Mouse (Mus musculus) kidney, postnatal 4 days (tissue): ENCODE measurements around the gene A430005L14Rik.
A peak's percentile ranks its signal among the peaks of the same experiment; 100 is the strongest.

Experiments
- DNase-seq, 2 experiments: peaks; one replicate each; pipeline ENCODE4 v3.0.0; 2021; ENCODE audit warnings: mixed read lengths in 2 of 2

The A430005L14Rik gene

GRCm38 (mm10) chr4:153974431-153975291 is 17.6 kb downstream of the A430005L14Rik start, which contains the start of the genes Dffb and Cep104:
Gene Dffb, minus strand, starts transcription at chr4:153975126.
Gene Cep104, plus strand, starts transcription at chr4:153975194.
- peak; percentile 97 to 98 for DNase-seq

GRCm38 (mm10) chr4:153975292-153975662 is 18.2 kb downstream of the A430005L14Rik start:
- no peak for DNase-seq

GRCm38 (mm10) chr4:153975768-153976167 is 18.7 kb downstream of the A430005L14Rik start:
- no peak for DNase-seq

DNA sequence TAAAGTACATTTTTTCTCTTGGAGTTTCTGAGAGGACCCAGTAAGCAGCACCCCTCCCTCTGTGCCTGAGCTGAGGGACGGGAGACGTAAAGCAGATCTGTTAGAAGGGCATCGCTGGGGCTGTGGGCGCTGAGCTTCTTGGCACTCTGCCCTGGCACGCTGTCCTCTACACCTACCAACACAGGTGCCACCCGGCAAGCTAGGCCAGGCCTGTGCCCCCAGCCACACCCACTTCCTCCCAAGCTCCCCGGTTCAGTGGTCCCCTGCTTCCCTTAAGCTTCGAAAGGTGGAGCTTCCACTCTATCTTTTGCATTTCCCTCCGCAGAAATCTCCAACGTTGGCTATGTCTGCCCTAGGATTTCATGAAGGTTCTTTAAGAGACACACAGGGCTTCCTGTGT is 22.2 kb downstream of the A430005L14Rik start:
- DNase-seq: no peak

DNA sequence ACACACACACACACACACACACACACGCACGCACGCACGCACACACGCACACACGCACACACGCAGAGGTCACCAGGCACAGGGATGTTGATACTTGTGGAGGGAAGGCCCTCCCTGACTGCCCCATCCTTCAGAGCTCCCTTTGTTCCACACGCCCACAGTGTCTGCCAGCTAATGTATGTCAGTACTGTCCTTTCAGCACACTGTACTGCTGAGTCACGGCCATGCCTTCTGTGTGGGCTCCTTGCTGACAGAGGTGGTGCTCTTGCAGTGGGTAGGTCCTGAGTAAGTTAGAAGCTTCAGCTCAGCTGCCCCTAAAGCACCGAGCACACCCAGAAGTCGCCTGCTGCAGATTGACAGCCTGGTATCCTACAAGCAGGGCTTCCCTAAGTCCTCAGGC is 23.4 kb downstream of the A430005L14Rik start:
- no peak for DNase-seq

- no peak for DNase-seq
Measured at GRCm38 (mm10) chr4:153992715-153993114, 35.7 kb downstream of the A430005L14Rik start.

DNA sequence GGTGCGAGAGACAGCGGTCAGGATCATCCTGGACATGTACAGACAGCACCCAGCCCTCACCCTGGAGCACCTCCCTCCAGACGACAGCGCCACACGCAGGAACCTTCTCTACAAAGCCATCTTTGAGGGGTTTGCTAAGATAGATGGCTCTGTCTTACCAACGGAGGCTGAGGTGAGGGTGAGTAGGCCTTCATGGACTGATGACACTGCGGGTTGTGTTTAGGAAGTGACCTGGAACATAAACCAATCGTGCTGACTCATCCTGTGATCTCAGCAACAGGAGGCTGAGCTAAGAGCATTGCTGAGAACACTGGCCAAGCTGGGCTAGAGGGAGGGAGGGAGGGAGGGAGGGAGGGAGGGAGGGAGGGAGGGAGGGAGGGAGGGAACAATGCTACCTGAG is 36.5 kb downstream of the A430005L14Rik start:
- DNase-seq: no peak

- no peak for DNase-seq
Measured at GRCm38 (mm10) chr4:154005488-154005887, 48.5 kb downstream of the A430005L14Rik start.

DNA sequence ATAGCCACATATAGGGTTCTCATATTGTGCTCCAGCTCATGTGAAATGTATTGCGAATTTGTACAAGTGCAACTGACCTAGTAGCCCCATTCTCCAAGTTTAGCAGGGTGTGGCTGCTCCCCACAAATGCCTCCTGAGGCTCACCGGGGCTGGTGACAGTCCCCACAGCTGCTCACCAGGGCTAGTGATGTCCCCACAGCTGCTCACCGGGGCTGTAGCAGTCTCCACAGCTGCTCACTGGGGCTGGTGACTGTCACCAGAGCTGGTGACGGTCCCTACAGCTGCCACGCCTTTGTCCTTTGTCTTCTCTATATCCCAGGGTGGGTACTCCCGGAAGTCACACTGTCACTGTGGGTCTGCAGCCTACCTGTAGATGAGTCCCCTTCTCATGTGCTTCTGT is 49.2 kb downstream of the A430005L14Rik start:
- no peak for DNase-seq

GRCm38 (mm10) chr4:154007759-154008158 is 50.7 kb downstream of the A430005L14Rik start:
- DNase-seq: no peak

DNA sequence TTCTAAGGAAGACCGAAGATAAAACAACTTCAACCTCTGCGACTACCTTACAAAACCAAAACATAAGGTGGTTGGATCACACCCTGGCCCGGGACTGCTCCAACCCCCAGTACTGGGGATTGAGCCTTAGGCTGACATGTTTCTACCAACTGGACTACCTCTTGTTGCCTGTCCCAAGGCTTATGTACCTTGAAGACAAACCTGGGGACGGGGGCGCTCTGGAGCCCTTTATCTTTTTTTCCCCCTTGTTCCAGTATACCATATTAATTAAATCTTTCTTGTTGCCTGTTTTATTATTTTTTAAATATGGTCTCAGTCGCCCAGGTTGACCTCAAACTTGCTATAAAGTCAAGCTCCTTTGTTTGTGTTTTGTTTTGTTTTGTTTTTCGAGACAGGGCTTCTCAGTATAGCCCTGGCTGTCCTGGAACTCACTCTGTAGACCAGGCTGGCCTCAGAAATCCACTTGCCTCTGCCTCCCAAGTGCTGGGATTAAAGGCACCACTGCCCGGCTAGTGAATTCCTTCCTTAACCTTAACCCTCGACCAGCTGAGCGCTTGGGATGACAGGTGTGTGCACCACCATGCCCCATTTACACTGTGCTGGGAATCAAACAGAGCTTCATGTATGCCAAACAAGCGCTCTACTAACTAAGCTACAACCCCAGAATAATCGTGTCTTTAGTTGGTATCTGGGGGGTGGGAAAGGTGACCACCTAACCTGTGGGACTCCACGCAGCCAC is 54.0 kb downstream of the A430005L14Rik start:
- no peak for DNase-seq
